Mouse (Mus musculus) spleen, postnatal 4 days (tissue): ENCODE measurements around the gene AI464131.

Source experiments
- DNase-seq, 2 experiments: peaks; one replicate each; pipeline ENCODE4 v3.0.0; 2022; ENCODE audit warnings: low spot score in 2 of 2

AI464131 gene

DNA sequence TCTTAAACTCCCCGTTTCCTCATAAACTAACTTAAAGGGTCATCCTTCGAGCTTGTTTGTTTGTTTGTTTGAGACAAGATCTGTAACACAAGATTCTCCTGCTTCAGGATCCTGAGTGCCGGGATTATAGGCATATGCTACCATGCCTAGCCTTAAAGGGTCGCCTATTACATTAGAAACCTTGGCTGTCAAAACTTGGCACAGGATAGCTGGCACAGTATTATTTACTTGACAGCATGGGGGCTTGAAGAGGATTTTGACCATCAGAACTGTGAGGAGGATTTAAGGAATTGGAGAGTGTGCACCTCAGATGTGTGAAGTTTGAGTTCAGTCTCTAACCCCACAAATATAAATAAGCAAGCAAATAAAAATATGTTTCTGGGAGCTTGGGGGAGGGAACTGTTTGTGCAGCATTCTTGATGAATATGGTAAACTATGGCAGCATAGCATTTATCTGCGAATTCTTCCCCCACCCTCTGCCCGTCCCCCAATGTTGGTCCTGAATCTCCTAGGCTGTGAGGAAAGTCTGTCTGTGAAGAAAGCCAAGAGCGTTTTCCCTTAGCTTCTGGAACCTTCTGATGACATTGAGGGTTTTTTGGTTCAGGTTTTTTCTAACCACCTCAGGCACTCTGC, 32.7 kb downstream of the AI464131 start:
- no peak for DNase-seq

DNA sequence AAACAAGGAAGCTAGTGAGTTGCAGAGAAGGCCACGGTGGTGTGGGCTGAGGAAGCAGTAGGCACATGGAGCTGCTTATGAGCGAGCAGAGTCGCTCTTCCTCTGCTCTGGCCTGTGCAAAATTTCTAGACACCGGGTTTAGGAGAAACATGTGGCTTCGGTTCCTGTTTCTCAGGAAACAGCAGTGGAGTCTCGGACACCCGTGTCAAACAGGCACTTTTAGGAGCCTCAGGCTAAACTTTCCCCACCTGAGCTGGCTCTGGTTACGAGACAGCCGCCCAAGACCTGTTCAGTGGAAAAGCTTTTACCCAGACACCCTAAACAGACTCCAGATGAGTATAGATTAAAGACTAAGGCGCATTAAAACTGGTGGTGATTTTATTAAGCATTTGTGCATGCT, 33.7 kb downstream of the AI464131 start:
- DNase-seq: no peak

DNA sequence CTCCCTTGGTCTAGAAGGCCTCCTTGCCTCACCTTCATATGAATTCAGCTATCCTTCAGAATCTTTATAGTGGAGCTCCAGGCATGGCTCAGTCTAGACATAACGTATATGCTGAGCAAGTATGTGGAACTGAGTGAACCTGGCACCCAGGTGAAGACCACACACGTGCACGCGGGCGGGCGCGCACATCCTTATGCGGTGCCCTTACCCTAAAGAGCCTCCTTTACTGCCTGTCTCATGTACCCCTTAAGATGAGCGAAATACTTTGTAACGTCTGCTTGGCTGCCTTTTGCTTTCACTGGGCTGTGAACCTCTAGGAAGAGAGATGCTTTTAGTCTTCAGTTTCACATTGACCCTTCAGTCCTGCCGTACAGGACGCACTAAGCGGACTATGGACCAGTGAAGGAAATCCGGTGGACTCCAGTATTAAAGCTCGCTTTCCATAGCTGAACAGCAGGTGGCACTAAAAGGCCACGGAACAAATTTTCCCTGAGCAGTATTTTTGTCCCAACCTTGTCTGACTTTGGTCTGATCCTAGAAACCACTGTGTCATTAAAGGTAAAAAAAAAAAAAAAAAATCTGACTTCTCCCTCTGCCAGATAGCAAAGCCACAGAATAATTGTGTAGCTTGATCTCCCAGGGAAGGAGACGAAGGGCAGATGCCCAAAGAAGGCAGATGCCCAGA, 34.3 kb downstream of the AI464131 start:
- DNase-seq: peak in 1 of 2 experiments; percentile 31

- no peak for DNase-seq
Observed at GRCm38 (mm10) chr4:41465287-41465665, 37.6 kb downstream of the AI464131 start.

- DNase-seq: peak; percentile 96 to 98
Observed at GRCm38 (mm10) chr4:41464345-41465286, 38.3 kb downstream of the AI464131 start, which contains the start of the genes Kif24 and Nudt2. Kif24 (minus strand) TSS chr4:41464887. Nudt2 (plus strand) TSS chr4:41465151.

DNA sequence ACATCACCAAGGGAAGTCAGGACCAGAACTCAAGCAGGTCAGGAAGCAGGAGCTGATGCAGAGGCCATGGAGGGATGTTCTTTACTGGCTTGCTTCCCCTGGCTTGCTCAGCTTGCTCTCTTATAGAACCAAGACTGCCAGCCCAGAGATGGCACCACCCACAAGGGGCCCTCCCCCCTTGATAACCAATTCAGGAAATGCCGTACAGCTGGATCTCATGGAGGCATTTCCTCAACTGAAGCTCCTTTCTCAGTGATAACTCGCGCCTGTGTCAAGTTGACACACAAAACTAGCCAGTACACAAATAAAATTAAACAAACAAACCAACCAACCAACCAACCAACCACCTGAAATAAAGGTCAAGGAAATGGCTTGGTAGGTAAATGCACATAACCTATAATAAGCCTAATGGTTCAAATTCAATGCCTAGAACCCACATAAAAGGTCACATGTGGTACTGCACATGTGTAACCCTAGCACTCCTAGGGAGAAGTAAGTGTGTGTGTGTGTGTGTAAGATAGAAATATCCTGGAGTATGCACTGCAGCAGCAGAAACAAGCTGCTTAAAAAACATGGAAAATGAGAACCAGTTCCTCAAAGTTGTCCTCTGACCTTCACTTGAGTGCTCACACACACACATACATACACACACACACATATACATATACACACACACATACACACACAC, 39.7 kb downstream of the AI464131 start:
- peak in 1 of 2 experiments; percentile 41 for DNase-seq

- no peak for DNase-seq
Observed at GRCm38 (mm10) chr4:41460690-41461089, 42.2 kb downstream of the AI464131 start.

DNA sequence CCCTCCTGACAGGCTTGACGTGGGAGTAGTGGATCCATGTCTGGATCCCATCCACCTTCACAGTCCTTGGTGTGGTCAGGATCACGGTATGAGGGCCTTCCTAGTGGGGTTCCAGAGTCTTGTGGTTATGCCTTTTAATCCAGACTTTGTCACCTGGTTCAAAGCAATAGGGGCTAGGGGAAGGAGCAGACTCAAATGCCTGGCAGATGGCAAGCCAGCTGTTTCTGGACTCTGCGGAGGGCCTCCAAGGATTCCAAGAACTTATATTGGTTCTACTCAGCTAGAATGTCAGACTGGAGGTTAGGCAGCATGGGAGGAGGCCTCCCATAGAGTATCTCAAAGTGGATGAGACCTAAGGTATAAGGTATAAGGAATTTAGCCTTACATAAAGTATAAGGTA, 55.3 kb downstream of the AI464131 start:
- no peak for DNase-seq
